Mouse (Mus musculus) kidney, adult 18-20 months (tissue): ENCODE results near the gene Nxnl1.

Source experiments
- DNase-seq: peaks from one replicate; pipeline ENCODE4 v3.0.0; 2021

The Nxnl1 gene

DNA sequence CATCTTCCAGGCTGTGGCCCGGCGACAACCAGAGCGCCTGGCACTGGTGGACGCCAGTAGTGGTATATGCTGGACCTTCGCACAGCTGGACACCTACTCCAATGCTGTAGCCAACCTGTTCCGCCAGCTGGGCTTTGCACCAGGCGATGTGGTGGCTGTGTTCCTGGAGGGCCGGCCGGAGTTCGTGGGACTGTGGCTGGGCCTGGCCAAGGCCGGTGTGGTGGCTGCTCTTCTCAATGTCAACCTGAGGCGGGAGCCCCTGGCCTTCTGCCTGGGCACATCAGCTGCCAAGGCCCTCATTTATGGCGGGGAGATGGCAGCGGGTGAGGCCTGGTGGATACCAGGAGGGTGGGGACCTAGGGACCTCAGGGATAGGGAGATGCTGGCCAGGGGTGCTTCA, 13.1 kb upstream of the Nxnl1 start:
- no peak for DNase-seq

DNA sequence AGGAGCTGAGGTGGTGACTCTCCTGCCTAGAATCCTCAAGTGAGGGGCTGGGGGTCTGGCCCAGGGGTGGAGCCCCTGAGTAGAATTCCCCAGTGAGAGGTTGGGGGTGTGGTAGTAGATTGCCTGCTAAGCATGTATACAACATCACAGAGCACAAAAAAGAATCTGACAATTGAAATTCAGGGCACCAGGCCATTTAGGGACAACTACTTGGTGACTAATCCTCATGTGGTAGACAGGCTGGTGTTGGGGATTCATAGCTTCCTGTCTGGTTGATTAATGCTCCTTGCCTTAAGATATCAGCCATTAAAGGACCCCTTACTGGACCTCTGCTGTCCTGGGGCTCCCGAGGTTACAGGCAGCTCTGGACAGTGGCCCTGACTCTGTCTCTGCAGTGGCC, 12.6 kb upstream of the Nxnl1 start:
- no peak for DNase-seq

DNA sequence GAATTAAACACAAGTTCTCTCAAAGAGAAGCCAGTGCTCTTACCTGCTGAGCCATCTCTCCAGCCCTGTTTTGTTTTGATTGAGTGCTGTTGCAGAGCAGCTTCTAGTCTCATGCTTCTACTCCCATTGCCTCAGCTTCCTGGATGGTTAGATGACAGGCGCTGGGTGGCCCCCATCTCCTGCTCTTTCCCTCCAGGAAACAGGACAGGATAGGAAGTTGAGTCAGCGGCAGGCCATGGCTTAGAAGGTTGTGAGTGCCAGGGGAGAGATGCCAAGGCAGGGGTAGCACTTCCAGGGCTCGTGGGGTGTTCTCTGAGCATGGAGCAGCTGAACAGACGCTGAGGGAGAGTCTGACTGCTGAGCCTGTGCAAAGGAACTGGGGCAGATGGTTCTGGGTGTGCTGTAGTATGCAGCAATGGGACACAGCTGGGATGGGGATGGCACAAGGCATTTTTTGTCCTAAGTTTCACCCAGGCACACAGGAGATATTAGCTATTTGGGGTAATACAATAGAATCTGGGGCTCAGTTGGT, 11.5 kb upstream of the Nxnl1 start:
- no peak for DNase-seq

DNA sequence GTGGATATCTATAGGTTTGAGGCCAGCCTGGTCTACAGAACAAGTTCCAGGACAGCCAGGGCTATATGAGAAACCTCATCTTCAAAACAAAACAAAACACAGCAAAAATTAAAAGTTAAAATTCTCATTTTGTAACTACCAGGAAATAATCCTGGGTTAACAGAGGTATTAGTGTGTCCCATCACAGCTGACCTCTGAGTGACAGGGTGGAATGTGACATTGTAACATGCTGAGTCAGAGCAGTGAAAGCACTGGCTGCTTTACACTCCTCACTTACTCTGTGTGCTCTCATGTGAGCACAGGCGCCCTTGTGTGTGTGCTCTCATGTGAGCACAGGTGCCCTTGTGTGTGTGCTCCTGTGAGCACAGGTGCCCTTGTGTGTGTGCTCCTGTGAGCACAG, 8.6 kb upstream of the Nxnl1 start:
- DNase-seq: no peak

DNA sequence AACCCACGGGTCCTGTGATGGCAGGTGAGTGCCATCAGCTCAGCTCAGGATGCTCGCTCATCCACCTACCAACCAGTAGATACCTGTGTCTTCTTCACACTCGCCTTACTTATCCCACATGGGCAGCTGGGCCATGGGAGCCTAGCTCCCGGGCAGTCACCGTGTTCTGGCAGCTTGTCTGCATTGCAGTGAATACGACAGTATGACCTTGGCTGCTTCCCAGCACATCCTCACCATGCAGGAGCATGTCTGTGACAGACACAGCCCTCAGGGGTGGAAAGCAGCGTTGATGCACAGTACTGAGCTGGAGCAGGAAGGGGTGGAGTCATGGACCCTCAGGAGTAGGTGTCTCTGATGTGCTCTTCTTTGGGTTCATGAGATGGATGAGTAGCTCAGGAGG, 8.0 kb upstream of the Nxnl1 start:
- DNase-seq: no peak

DNA sequence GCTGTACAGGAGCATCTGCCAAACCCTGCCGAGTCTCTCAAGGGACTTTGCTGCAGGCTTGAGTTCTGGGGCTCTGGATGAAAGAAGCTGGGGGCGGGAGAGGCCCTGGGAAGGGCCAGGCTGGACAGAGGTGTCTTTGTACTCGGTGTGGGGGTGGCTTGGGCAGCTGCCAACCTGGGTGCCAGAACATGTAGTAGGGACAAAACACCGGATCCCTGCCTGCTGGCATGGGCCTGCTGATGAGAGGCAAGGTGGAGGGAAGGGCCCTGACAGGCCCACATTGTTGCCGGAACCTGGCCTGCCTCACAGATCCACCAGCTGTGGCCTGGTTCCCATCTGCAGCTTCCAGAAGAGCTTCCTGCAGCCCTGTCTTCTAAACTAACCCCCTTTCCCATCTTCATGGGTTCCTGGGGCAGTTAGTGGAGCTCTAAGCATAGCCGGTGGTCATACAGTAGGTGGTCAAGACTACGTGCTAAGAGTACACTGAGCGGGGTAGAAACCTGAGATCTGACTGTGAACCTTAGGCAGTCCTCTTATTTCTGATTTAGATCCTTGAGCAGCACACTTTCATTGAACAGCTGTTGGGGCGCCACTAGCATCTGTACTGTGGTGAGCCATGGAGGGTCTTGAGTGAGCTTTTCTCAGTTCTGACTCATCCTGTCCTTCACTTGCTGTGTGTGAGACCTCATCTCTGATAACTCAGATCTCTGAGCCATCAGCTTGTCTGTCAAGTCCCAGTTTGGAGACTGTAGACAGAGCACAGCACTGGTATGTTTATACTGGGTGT, 6.6 kb upstream of the Nxnl1 start:
- peak; percentile 79 for DNase-seq

DNA sequence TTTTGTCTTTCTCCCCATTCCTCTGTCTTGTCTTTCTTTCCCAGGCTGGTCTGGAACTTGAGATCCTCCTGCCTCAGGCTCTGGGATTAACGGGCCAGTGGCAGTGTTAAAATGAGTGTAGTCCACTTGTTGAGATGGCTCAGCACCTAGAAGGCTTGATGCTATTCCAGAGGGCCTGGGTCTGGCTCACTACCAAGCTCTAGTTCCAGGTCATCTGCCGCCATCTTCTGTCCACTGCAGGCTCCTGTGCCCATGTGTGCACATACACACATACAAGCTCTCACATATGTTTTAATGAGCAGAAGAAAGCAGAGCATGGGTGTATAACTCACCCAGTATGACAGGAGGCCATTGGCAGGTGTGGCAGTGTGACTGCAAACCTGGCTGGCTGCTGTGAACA, 5.7 kb upstream of the Nxnl1 start:
- DNase-seq: no peak

DNA sequence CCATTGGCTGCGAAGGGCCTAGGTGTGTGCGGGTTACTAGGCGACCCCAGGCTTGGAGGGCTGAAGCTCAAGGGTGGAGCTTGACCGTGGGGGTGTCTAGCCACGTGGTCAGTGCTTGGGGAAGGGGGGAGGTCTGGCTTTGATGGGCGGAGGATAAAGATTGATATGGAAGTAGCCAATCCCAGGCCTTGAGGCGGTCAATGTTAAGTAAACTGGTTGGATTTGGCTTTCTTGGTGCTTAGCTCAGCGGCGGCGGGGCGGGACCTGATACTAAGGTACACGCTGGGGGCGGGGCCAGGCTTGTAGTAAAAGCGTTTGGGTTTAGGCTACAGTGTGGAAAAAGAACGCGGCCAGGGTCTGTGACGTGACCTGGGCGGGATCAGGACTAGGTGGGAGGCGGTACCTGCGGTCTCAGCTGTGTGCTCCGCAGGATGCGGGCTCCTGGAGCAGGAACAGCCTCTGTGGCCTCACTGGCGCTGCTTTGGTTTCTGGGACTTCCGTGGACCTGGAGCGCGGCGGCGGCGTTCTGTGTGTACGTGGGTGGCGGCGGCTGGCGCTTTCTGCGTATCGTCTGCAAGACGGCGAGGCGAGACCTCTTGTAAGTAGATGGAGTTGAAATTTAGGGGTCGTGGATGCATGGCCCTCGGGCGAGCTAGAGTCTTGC, 4.0 kb upstream of the Nxnl1 start:
- peak; percentile 98 for DNase-seq

DNA sequence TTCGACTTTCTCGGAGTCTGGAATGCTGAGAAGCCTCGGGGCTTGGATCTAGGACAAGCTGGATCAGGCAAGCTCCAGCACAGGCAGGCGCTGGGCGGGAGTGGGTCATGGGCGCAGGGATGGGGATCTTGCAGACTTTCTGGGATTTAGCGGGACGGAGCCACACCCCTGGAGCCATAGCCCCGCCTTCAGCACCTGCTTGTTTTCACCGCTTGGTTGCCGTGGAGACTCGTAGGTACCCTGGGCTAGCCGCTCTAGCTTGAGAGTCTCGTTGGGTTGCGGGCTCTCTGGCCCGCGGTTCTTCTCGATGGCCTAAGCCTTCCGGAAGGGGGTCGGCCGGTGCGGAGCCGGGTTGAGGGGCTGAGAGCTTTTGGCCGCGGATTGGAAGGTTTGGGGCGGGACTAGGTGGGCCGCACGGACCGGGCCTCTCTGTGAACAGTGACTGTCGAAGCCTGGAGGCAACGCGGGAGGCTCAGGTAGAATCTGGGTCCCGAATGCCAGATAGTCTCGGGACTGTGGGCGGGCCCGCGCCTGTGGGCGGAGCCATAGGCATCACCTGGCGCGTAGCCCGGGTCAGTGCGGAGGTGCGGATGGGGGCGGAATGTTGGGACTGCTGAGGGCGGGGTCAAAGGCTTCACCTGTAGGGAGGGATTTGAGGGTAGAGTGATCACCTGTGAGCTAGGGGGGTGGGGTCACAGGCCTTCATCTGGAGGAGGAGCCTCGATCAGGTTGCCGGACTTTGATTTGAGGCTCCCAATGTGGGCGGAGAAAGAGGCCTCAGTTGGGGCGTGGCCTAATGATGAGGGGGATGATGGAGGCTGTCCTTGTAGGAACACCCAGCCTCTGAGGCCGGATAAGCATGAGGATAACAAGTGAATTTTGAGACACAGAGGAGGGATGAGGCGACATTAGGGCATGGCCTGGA, 3.2 kb upstream of the Nxnl1 start:
- peak; percentile 97 for DNase-seq

DNA sequence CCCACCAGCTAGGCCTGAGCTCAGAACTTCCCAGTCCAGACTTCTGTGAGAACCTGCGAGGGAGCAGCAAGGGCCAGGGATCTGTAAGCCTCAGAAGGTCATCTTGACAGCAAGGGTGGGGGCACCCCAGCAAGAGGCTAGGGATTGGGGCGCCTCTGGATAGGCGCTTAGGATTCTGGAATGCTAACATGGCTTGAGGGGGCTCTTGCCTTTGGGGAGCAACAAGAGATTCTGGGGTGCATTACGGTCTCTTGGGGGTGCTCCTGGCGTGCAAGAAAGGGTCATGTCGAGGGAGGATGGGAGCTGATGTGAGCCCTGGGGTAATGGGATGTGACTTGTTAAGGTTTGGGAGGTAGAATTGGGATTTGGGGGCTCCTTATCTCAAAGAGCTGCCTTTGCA, 2.5 kb upstream of the Nxnl1 start:
- no peak for DNase-seq

DNA sequence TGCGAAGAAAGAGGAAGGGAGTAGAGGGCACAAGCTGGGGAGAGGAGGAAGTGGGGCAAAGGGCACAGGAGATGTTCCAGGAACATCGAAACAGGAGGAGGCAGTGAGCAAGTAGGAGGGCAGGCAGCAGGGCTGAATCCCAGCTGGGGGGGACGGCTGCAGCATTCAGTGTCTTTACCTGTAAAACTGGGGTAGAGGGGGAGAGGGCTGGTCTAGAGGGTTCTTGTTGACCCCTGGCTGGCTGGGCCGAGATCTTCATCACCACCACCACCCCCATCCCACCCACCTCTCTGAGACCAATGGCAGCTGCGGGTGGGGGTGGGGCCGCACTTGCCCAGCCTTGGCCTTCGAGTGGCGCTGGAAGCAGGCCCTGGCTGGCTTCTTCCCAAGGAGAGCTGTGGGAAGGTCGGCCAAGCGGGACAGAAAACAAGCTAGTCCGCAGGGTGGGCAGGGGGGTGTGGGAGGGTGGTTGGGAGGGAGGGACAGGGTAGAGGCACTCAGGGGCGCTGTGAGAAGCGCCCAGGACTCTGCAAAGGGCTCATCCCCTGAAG, 2.1 kb upstream of the Nxnl1 start, which contains the start of gene Slc27a1:
Gene Slc27a1 (plus strand): TSS at position 496 of the 551 bp plus-strand sequence.
- peak; percentile 92 for DNase-seq

DNA sequence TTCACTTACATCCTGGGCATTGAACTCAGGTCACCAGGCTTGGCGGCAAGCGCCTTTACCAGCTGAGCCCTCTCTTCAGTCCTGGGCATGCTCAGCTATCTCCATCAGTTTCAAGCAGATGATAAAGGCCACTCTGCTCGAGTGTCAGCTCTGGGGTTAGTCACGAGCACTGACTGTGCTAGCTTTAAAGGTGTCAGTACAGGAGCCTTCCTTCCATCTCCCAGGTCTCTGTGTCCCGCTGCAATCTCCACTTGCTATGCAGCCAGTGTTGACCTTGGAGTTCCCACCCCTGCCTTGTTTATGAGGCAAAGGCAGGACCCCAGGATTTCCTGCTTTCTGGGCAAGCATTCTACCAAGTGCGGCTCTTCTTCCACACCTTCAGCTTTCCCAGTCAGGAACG, 1.2 kb upstream of the Nxnl1 start:
- DNase-seq: no peak

DNA sequence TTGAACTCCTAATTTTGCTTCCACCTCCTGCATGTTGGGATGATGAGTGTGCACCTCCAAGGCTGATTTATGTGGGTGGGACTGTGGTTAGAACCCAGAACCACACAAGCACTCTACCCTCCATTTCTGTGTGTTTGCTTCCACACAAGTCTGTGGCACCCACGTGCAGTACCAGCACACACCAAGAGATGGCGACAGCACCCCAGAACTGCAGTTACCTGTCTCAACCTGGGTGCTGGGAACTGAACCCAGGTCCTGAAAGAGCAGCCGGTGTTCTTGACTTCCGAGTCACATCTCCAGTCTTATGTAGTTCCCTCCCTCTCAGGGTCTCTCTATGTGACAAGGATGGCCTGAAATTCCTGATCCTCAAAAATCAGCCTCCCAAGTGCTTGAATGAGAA, 2.4 kb downstream of the Nxnl1 start:
- DNase-seq: no peak

DNA sequence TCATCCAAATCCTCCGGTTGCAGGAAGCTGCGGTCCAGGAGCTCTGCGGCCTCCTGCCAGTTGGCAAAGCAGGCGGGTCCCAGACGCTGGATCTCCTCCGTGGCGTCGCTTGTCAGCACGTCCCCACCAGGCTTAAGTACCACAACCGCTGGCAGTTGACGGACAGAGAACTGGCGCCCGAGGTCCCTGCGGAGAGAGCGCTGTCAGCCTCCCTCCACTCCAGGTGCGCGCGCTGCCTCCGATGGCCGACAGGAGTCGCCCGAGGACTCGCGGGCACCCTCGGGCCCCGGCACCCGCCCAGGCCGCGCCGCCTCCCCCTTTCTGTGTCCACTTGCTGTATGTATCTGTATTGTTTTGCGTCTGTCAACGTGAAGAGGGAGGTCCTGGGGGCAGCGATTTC, 3.6 kb downstream of the Nxnl1 start:
- peak; percentile 88 for DNase-seq

DNA sequence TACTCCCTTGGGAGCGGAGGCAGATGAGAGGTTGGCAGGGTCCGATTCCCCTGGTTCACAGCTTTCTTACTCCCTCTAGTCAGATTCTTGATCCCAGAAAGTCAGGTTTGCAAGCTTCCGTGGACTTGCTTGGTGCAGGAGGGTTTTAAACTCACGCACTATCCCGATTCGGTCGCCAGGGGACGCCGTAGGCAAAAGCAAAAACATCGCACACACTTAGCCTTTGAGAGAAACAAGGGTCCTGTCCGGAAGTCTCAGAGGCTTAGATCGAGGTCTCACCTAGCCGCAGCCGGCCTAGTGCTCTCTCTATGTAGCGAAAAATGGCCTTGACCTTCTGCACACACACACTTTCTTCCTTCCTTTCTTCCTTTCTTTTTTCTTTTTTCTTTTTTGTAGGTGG, 5.0 kb downstream of the Nxnl1 start:
- peak; percentile 76 for DNase-seq

DNA sequence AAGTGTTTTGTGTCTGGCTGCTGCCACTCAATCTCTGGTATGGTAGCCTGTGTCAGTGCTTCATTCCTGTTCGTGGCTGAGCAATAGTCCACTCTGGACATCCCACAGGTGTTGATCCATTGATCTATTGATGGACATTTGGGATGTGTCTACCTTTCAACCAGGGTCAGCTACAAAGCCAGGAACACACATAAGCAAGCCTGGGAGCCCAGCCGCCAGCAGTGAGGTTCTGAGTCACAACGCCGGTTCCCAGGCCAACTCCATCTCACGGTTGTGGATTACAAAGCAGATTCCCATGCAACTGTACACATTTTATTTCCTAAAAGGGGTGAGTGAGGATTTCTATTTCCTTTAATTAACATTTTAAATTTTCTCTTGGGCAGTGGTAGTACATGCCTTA, 5.6 kb downstream of the Nxnl1 start:
- DNase-seq: no peak

DNA sequence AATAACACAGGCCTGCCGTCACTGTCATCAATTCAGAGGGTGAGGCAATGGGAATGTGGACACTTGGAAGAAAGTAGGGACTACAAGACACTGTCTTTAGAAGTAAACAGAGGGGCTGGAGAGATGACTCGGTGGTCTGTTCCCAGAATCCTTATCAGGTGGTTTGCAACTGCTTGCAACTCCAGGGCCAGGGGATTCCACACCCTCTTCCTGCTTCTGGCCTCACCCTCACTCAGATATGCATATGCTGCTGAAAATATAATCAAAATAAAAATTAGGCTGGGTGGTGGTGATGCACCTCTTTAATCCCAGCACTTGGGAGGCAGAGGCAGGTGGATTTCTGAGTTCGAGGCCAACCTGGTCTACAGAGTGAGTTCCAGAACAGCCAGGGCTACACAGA, 6.3 kb downstream of the Nxnl1 start:
- no peak for DNase-seq

DNA sequence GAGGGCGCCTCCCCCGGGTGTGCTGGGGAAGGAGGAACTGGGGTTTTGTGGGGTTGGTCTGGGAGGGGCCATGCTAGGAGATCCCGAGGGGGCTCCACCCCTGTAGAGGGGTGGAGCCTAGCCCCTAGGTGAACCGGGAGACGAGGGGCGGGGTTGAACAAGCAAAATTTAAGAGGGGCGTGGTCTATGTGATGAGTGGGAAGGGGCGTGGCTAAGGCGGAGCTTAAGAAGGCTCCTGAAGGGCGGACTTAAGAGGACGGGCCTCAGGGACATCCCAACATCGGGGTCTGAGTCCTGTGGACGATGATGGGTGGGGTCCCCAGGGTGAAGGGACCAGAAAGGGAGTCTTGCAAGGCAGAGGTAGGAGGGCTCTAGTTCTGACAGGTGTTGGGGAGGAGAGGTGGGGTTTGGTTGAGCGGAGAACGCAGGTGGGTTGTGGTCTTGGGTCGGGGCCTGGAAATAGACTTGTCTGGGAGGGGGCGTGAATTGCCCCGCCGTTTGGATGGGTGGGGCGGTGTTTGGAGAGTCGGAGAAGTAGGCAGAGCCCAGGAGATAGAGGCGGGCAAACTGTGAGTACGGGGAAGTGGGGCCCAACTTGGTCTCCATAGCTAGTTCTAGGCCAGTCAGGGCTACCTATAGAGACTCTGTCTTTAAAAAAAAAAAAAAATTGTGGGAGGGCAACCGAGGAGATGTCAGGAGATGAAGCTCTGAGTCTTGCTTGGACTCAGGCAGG, 7.3 kb downstream of the Nxnl1 start:
- peak; percentile 83 for DNase-seq

DNA sequence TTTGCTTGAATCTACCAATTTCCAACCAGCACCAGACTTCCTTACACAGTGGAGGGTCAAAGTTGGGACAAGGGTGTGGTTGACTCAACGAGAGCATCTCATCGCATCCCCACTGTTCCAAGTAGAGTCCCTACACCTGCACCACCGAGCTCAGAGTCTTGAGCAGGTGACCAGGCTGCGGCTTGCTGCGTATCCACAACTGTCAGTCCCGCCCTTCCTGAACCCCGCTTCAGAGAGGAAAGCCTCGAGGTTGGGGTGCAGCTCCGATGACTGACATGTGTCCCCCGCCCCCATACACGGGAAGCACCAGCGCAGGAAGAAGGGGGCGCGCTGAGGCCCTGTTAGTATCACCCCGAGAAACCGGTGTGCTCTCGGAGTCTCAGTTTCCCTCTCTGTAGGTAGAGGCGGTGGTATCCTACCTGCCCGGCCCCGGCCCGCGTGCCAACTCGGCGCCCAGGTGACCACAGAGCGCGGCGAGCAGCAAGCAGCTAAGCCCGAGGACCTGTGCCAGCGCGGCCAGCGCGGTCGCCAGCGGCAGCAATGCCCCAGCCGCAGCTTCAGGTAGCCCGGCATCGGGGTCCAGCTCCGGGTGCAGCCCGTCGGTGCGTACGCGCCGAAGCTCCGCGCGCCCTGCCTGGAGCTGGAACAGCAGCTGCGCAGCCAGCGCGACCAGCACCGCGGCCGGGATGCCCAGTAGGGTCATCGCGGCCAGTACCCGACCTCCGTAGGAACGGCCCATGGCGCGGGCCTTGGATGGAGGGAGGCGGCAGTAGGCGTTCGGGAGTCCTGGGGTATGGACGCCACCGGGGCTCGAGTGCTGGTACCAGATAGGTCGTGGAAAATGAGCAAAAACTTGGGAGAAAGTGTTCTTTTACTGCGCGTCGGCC, 8.1 kb downstream of the Nxnl1 start, which contains the start of gene Tmem221:
Gene Tmem221 (minus strand): TSS at position 801 of the 887 bp plus-strand sequence.
- DNase-seq: no peak

DNA sequence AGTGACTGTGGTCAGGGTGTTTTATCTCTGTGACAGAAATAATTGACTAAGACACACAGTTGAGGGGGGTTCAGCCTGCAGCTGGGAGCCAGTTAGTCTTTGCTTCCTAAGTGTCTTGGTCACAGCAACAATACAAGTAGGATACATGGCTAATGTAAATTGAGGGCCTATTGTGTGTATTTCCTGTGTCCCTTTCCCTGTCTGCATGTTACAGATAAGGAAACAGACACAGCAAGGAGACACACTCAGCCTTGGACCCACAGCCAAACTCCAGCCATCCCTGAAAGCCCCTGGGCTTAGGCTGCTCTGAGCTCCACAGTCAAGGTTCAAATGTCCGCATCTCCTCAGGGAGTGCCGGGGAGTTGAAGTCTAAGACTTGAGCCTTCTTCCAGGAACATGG, 11.8 kb downstream of the Nxnl1 start:
- DNase-seq: no peak

DNA sequence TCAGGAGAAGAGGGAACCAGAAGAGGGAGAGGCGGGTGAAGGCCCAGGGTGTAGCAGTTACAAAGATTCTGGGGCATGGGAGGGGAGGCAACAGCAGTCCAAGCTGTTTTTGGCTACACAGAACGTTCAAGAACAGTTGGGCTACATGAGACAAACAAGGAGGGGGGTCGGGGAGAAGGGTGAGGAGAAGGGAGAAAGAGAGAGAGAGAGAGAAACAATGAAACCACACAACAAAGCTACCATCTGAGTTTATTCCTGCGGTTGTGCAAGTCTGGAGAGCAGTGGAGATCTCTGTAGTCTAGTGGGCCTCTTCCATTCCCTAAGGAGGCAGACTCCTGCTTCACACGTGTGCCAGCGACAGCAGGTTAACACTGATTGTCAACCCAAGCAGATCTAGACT, 12.4 kb downstream of the Nxnl1 start:
- DNase-seq: no peak
